Comparison of ENCODE assay signal across 8 mouse cellular contexts in genomic region chr9:72530237-72530636, GRCm38 (mm10). TPM values are rescaled to one million over a fixed set of nuclear protein-coding genes. Genes with fewer than 3 reads are reported as not detected.
A peak's percentile ranks its signal among the peaks of the same experiment; 100 is the strongest.
DNase-seq lines count a peak whose midpoint lies in the region; ATAC-seq and TF ChIP-seq lines count a peak whose summit lies in the region.

No protein-coding gene starts in this region.

- CTCF ChIA-PET in Patski (lab: Charles Lee): interaction anchor here (1.5 kb wide), 1 partner anchor 14 kb away, joined by 5 read pairs; no protein-coding TSS in a partner anchor

- DNase-seq in Patski (ENCODE audit: low read depth, low spot score): no peak
- peak; percentile 82 for DNase-seq in cerebellum, adult 8-10 months
- DNase-seq in frontal cortex, adult 2 months (ENCODE audit: extremely low spot score in 1 of 2, low spot score in 1 of 2): peak; percentile 53 to 95
- peak; percentile 94 for DNase-seq in hindbrain, embryonic 14.5 days (ENCODE audit: low spot score)
- peak; percentile 74 for DNase-seq in left cerebral cortex, adult 11 months (ENCODE audit: low spot score)
- peak; percentile 94 for DNase-seq in lung, postnatal 36 days
- peak; percentile 84 for DNase-seq in retina, postnatal 7 days (ENCODE audit: low read depth, low spot score)
- peak; percentile 46 to 76 for DNase-seq in urinary bladder, adult 18-20 months (ENCODE audit: low spot score in 2 of 2)

- H3K4me1 ChIP-seq in hindbrain, embryonic 14.5 days (replicated peaks; ENCODE audit: control insufficient read depth, insufficient read depth, low read length): peaks cover 20% of the 10 kb centered on the region

- TF ChIP-seq CTCF in Patski (IDR thresholded peaks at IDR 0.05): peak; percentile 100

- under 1% methylated on average over 12 of the region's 12 CpGs for WGBS in hindbrain, embryonic 14.5 days

- H3K36me3 ChIP-seq in hindbrain, embryonic 14.5 days (replicated peaks; ENCODE audit: control insufficient read depth, insufficient read depth): no peaks in the 10 kb centered on the region

- peak overlapping the region; percentile 63 for H3K4me2 ChIP-seq in hindbrain, embryonic 14.5 days (replicated peaks)

- in situ Hi-C loops in Patski (cut with MboI; ENCODE audit: low pct_unique_long_range_greater_than_20kb): loop anchor here (10.0 kb wide), 1 partner anchor 145 kb away; no protein-coding TSS in a partner anchor

- ATAC-seq in Patski: peak; percentile 25
- ATAC-seq in hindbrain, embryonic 14.5 days (ENCODE audit: low FRiP score): no peak

- H3K27me3 ChIP-seq in Patski: no peaks in the 10 kb centered on the region
- no peaks in the 10 kb centered on the region for H3K27me3 ChIP-seq in hindbrain, embryonic 14.5 days (ENCODE audit: control insufficient read depth, insufficient read depth, low read length)

- H3K9ac ChIP-seq in hindbrain, embryonic 14.5 days: no peak overlapping the region

- POLR2A ChIA-PET in Patski (lab: Charles Lee): no interaction called here

- no peaks in the 10 kb centered on the region for H3K9me3 ChIP-seq in hindbrain, embryonic 14.5 days (ENCODE audit: control insufficient read depth, low read length)

- H3K4me3 ChIP-seq in hindbrain, embryonic 14.5 days (replicated peaks; ENCODE audit: low read length): peak overlapping the region; percentile 95; the same call in 1 of the 2 replicates

- no peak overlapping the region; the same call in 1 of the 2 replicates for H3K27ac ChIP-seq in hindbrain, embryonic 14.5 days

RNA-seq across cellular contexts. Expression of gene Rfx7, which starts 1.8 kb away (rescaled TPM):
- 16.7 TPM for polyA plus RNA-seq in Patski (2021)
- polyA plus RNA-seq in frontal cortex, adult 2 months (2012; rRNA removed): 19.9 and 21.2 TPM in 2 replicates
- polyA plus RNA-seq in hindbrain, embryonic 14.5 days (2014; fragmentation: Nextera tagmentation; extraction: Ambion mirVana): 24.1 and 24.5 TPM in 2 replicates

RNA-seq across cellular contexts. Expression of gene Tex9, which starts 38.2 kb away (rescaled TPM):
- 23.6 TPM for polyA plus RNA-seq in Patski (2021)
- polyA plus RNA-seq in frontal cortex, adult 2 months (2012; rRNA removed): 20.3 and 24.5 TPM in 2 replicates
- 25.4 and 35.9 TPM in 2 replicates for polyA plus RNA-seq in hindbrain, embryonic 14.5 days (2014; fragmentation: Nextera tagmentation; extraction: Ambion mirVana)
